Mouse (Mus musculus): ENCODE results near the gene Clec18a.

DNA sequence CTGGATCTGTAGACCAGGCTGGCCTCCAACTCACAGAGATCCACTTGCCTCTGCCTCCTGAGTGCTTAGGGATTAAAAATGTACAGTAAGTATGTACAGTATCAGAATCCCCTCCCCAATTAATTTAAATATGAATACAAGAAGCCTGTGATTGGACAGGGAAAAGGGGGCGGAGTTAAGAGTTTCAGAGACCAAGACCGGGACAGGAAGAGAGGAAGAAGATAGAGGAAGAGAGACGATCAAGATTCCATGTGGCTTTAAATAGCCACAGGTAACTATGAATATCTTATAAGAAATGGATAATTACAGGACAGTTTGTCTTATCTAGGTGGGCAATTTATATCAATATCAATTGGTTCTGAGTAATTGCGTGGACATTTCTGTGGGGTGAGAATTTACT, 62.6 kb downstream of the Clec18a start:
- no peak for TF ChIP-seq CTCF (IDR thresholded peaks at IDR 0.05)
- TF ChIP-seq EP300 (IDR thresholded peaks at IDR 0.05), result no peak

Measured in lung, postnatal 0 days (tissue).